Mouse (Mus musculus): ENCODE measurements around the gene Lgsn. TPM values are rescaled to one million over a fixed set of nuclear protein-coding genes. Genes with fewer than 3 reads are reported as not detected.

Lgsn gene
- not detected in 4 replicates for total RNA-seq (2023; ENCODE audit: inconsistent age)

GRCm38 (mm10) chr1:31176101-31176500 lies at the start of gene Lgsn:
TSS of gene Lgsn (plus strand) at chr1:31176401.

GRCm38 (mm10) chr1:31222564-31222963 lies 46.4 kb downstream of the Lgsn start, which contains the start of the genes 4931428L18Rik and Pih1d3:
TSS of gene 4931428L18Rik (minus strand) at chr1:31222684.
TSS of gene Pih1d3 (plus strand) at chr1:31222838.

Other genes with a start within 250 kb of the Lgsn start
- gene AC153137.1, start 198.4 kb upstream of the Lgsn start, total RNA-seq (2023; ENCODE audit: inconsistent age), result not detected in 4 replicates
- not detected in 4 replicates for gene 4931428L18Rik, start 46.3 kb downstream of the Lgsn start, total RNA-seq (2023; ENCODE audit: inconsistent age)
- gene Pih1d3, start 46.4 kb downstream of the Lgsn start, total RNA-seq (2023; ENCODE audit: inconsistent age), result not detected in 4 replicates

Measured in B cell, adult (primary cell).